Mouse (Mus musculus) heart, embryonic 11.5 days (tissue): ENCODE results near the gene Tmem164. TPM values are rescaled to one million over a fixed set of nuclear protein-coding genes. Genes with fewer than 3 reads are reported as not detected.

Experiments
- ATAC-seq: fragments of 200-750 bp; cut with Nextera tagmentation; replicated peaks from 2 replicates; pipeline ENCODE4 v1.8.0; 2017; ENCODE audit warnings: moderate library complexity; ENCODE audit not compliant: insufficient number of reproducible peaks, low FRiP score, low TSS enrichment
- H3K27ac ChIP-seq: fragments of 300-500 bp; sonication (generic); 2 replicates; pipeline ENCODE4 v1.5.1; 2014; ENCODE audit warnings: mild to moderate bottlenecking, low read depth, low read length
- H3K27me3 ChIP-seq: fragments of 300-500 bp; sonication (generic); 2 replicates; pipeline ENCODE4 v1.6.1; 2014; ENCODE audit warnings: mild to moderate bottlenecking, low read length, mixed read lengths; ENCODE audit not compliant: control insufficient read depth, insufficient read depth
- H3K36me3 ChIP-seq: fragments of 300-500 bp; sonication (generic); 2 replicates; pipeline ENCODE4 v1.6.1; 2014; ENCODE audit warnings: mild to moderate bottlenecking, low read length, moderate library complexity, mixed read lengths; ENCODE audit not compliant: control insufficient read depth, insufficient read depth
- H3K4me1 ChIP-seq: fragments of 300-500 bp; sonication (generic); 2 replicates; pipeline ENCODE4 v1.6.1; 2014; ENCODE audit warnings: low read length; ENCODE audit not compliant: control insufficient read depth, insufficient read depth
- H3K4me2 ChIP-seq: fragments of 300-500 bp; sonication (generic); 2 replicates; pipeline ENCODE4 v1.6.1; 2014; ENCODE audit warnings: mild to moderate bottlenecking, moderate library complexity
- H3K4me3 ChIP-seq: fragments of 300-500 bp; sonication (generic); 2 replicates; pipeline ENCODE4 v1.5.1; 2014; ENCODE audit warnings: low read depth, low read length
- H3K9ac ChIP-seq: fragments of 300-500 bp; sonication (generic); 2 replicates; pipeline ENCODE4 v1.6.1; 2014; ENCODE audit warnings: mild to moderate bottlenecking, low read depth, low read length, moderate library complexity
- H3K9me3 ChIP-seq: fragments of 300-500 bp; sonication (generic); replicated peaks from 2 replicates; pipeline ENCODE4 v1.6.1; 2016; ENCODE audit warnings: low read length; ENCODE audit not compliant: control insufficient read depth
- WGBS: fragments of 180-500 bp; shearing (Covaris S2); extraction: QIAGEN DNeasy Blood & Tissue Kit; methylation state at CpG from one replicate; pipeline ENCODE4 v1.1.7; 2014; ENCODE audit not compliant: insufficient replicate concordance; 5-methylcytosine and 5-hydroxymethylcytosine counted together
- polyA plus RNA-seq: library from polyadenylated mRNA; unstranded; fragments of >200 nt; fragmentation: Nextera tagmentation; extraction: Ambion mirVana; gene quantifications from 2 replicates; pipeline ENCODE4 v1.2.1, GENCODE M21; 2014

The Tmem164 gene
- polyA plus RNA-seq, 1 experiment from 2014 or later = 33.5 TPM

GRCm38 (mm10) chrX:142806620-142807061, 125.4 kb downstream of the Tmem164 start:
- 43% methylated on average over 10 of the region's 10 CpGs for WGBS
- Histone ChIP-seq H3K9me3 (no peaks in the 10 kb centered on the region), H3K36me3 (no peaks in the 10 kb centered on the region), H3K27ac (no peak overlapping the region), H3K9ac (no peak overlapping the region), H3K4me2 (no peak overlapping the region), H3K4me1 (0 out of 2 replicates have a peak, but pooled peaks cover 2% of the 10 kb centered on the region), H3K4me3 (no peak overlapping the region), H3K27me3 (no peaks in the 10 kb centered on the region)
- no peak for ATAC-seq

- ATAC-seq = no peak
- Histone ChIP-seq H3K4me1 (no peaks in the 10 kb centered on the region), H3K9me3 (no peaks in the 10 kb centered on the region), H3K9ac (no peak overlapping the region), H3K36me3 (no peaks in the 10 kb centered on the region), H3K4me2 (no peak overlapping the region), H3K27ac (no peak overlapping the region), H3K4me3 (no peak overlapping the region), H3K27me3 (no peaks in the 10 kb centered on the region)
- 45% methylated on average over 9 of the region's 9 CpGs for WGBS
These were observed 127.2 kb downstream of the Tmem164 start for GRCm38 (mm10) chrX:142808411-142808810.

DNA sequence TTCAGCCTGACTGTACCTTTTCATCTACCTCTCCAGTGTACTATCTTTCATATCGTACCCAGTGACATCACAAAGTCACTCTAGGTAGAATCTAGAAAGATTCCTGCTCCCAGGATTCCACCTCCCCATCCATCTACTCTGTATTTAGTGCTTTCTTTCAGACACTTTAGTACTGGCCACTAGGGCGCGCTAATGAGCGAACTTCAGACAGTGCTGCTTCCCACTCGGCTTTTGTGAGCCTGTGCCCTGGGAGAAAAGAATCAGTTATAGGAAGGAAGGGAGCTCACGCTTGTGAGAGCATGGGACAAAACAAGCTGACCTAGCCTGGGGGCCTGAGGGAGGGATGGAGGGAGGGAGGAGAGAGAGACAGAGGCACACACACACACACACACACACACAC, 131.9 kb downstream of the Tmem164 start:
- Histone ChIP-seq H3K4me3 (no peak overlapping the region), H3K4me1 (no peaks in the 10 kb centered on the region), H3K9ac (no peak overlapping the region), H3K4me2 (no peak overlapping the region), H3K9me3 (no peaks in the 10 kb centered on the region), H3K27me3 (no peaks in the 10 kb centered on the region), H3K36me3 (no peaks in the 10 kb centered on the region), H3K27ac (no peak overlapping the region)
- 27% methylated on average over 6 of the region's 6 CpGs for WGBS
- peak; percentile 46; the same call in 1 of the 2 replicates for ATAC-seq

GRCm38 (mm10) chrX:142818057-142818682, 137.0 kb downstream of the Tmem164 start:
- no peaks in the 10 kb centered on the region for H3K27me3 ChIP-seq
- H3K27ac ChIP-seq = no peak overlapping the region
- H3K36me3 ChIP-seq = no peaks in the 10 kb centered on the region
- no peak overlapping the region for H3K4me2 ChIP-seq
- H3K9me3 ChIP-seq = no peaks in the 10 kb centered on the region
- H3K9ac ChIP-seq = no peak overlapping the region
- H3K4me3 ChIP-seq = no peak overlapping the region
- no peak for ATAC-seq
- H3K4me1 ChIP-seq = 0 out of 2 replicates have a peak, but pooled peaks cover 3% of the 10 kb centered on the region
- WGBS = 40% methylated on average over 10 of the region's 10 CpGs

DNA sequence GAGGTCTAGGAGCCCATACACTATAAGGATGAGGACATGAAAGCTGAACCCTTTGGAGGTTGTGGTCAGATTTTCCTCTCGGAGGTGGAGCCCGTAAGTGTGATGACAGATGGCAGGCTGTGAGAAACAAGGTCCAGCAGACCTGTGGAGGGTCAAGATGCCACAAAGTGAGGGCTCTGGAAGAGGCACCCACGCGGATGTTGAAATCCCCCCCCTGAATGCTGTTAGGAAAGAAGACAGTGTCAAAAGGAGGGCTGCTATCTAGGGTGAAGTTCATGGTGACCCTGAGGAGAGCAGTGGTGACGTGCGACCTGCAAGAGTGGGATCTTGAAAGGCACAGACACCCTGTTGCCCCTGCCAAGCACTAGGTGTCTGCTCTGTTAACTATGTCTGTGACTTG, 140.0 kb downstream of the Tmem164 start:
- Histone ChIP-seq H3K27me3 (no peaks in the 10 kb centered on the region), H3K4me1 (0 out of 2 replicates have a peak, but pooled peaks cover 5% of the 10 kb centered on the region), H3K36me3 (no peaks in the 10 kb centered on the region), H3K9ac (no peak overlapping the region), H3K4me2 (no peak overlapping the region), H3K4me3 (no peak overlapping the region), H3K9me3 (no peaks in the 10 kb centered on the region), H3K27ac (0 out of 2 replicates have a peak overlapping the region, but pooled peaks have one; percentile 15)
- 0 out of 2 replicates have a peak, but pooled peaks have one; percentile 27 for ATAC-seq
- WGBS = 45% methylated on average over 6 of the region's 6 CpGs

DNA sequence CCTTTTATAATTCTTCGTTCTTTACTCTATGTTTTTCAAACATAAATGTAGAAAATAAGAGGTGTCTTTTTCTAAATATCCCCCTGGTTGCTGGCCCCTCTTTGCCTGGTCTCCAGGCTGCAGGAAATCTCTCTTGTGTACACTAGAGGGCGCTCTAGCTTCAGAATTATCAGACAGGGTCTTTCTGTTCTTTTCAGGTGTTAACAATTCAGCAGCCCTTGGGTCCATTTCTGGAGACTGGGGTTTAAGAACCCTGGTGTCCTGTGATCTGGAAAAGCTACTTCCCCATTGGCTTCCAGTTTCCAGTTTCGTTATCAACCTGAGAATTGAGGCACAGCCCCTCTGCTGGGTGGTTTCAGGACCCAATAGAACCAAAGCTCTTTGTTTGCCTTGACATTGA, 140.6 kb downstream of the Tmem164 start:
- Histone ChIP-seq H3K9me3 (no peaks in the 10 kb centered on the region), H3K36me3 (no peaks in the 10 kb centered on the region), H3K4me3 (no peak overlapping the region), H3K4me1 (0 out of 2 replicates have a peak, but pooled peaks cover 5% of the 10 kb centered on the region), H3K9ac (no peak overlapping the region), H3K27ac (no peak overlapping the region), H3K4me2 (no peak overlapping the region), H3K27me3 (no peaks in the 10 kb centered on the region)
- no peak for ATAC-seq
- 30% methylated on average over 3 of the region's 3 CpGs for WGBS

DNA sequence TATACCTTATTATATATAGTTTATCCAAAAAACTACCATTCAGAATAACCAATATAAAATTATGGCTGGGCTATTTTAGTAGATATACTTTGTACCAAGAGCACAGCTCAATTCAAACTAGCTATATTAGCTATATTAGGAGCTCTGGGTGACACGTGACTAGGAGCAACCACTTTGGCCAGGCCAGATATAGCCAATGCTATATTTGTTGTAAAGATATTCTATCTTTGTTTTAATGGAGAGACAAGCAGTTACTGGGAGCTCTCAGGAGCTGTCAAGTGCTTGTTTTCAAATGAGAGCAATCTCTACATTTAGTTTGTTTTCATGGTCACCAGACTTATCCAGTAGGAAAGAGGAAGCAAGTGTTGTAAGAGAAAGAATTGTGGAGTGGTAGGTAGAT, 144.1 kb downstream of the Tmem164 start:
- Histone ChIP-seq H3K27me3 (no peaks in the 10 kb centered on the region), H3K36me3 (no peaks in the 10 kb centered on the region), H3K9ac (no peak overlapping the region), H3K4me3 (no peak overlapping the region), H3K9me3 (no peaks in the 10 kb centered on the region), H3K4me1 (peaks cover 5% of the 10 kb centered on the region; the same call in 1 of the 2 replicates), H3K4me2 (no peak overlapping the region), H3K27ac (peak overlapping the region; percentile 75)
- 40% methylated on average over 1 of the region's 1 CpGs for WGBS
- no peak; the same call in 1 of the 2 replicates for ATAC-seq

GRCm38 (mm10) chrX:142827644-142828043, 146.4 kb downstream of the Tmem164 start:
- H3K4me1 ChIP-seq = peaks cover 8% of the 10 kb centered on the region
- no peak for ATAC-seq
- H3K27me3 ChIP-seq = no peaks in the 10 kb centered on the region; the same call in 1 of the 2 replicates
- WGBS = 29% methylated on average over 1 of the region's 1 CpGs
- H3K4me3 ChIP-seq = no peak overlapping the region
- H3K9me3 ChIP-seq = no peaks in the 10 kb centered on the region
- H3K27ac ChIP-seq = no peak overlapping the region
- H3K4me2 ChIP-seq = no peak overlapping the region
- H3K9ac ChIP-seq = no peak overlapping the region
- no peaks in the 10 kb centered on the region for H3K36me3 ChIP-seq
